Mouse (Mus musculus) G1E (cell line): ENCODE measurements around the gene Nudt1. TPM values are rescaled to one million over a fixed set of nuclear protein-coding genes. Genes with fewer than 3 reads are reported as not detected.
A peak's percentile ranks its signal among the peaks of the same experiment; 100 is the strongest.

Experiments used
- ATAC-seq: 2 replicates; pipeline ENCODE4 v1.8.0; 2016; ENCODE audit warnings: mild to moderate bottlenecking; ENCODE audit not compliant: insufficient number of reproducible peaks, poor library complexity, low FRiP score, severe bottlenecking; ENCODE audit errors: extremely low read depth
- DNase-seq: peaks from one replicate; pipeline ENCODE4 v3.0.0; 2012; ENCODE audit warnings: low spot score
- H3K27me3 ChIP-seq: 2 replicates; pipeline ENCODE4 v1.6.1; 2012; ENCODE audit warnings: mild to moderate bottlenecking, low read length, inconsistent platforms; ENCODE audit not compliant: insufficient read depth
- H3K36me3 ChIP-seq: replicated peaks from 2 replicates; pipeline ENCODE3; 2012; ENCODE audit warnings: mild to moderate bottlenecking, inconsistent platforms
- H3K4me1 ChIP-seq: 2 replicates; pipeline ENCODE4 v1.6.1; 2012; ENCODE audit warnings: low read depth, low read length, inconsistent platforms, mixed read lengths; ENCODE audit not compliant: insufficient read depth
- H3K4me3 ChIP-seq: 2 replicates; pipeline ENCODE4 v1.5.1; 2012; ENCODE audit warnings: low read depth, mild to moderate bottlenecking, inconsistent platforms, low read length, moderate library complexity, mixed read lengths
- H3K9me3 ChIP-seq: replicated peaks from 2 replicates; pipeline ENCODE4 v1.6.1; 2012; ENCODE audit warnings: inconsistent platforms
- CTCF ChIP-seq: IDR thresholded peaks from 2 replicates; pipeline ENCODE4 v1.5.1; 2012; ENCODE audit warnings: low read depth, low read length, inconsistent platforms, mixed read lengths
- GATA1 ChIP-seq: IDR thresholded peaks from 2 replicates; pipeline ENCODE4 v1.6.1; 2012; ENCODE audit warnings: borderline replicate concordance, low read length, inconsistent platforms, mixed read lengths
- GATA2 ChIP-seq: IDR thresholded peaks from 2 replicates; pipeline ENCODE4 v1.6.1; 2012; ENCODE audit warnings: low read depth, low read length, inconsistent platforms, borderline replicate concordance
- POLR2AphosphoS5 ChIP-seq: IDR thresholded peaks from 2 replicates; pipeline ENCODE4 v1.6.1; 2012; ENCODE audit warnings: low read depth, low read length, inconsistent platforms; ENCODE audit not compliant: insufficient replicate concordance
- TAL1 ChIP-seq: conservative IDR thresholded peaks from 2 replicates; pipeline ENCODE4 v1.6.1; 2012; ENCODE audit warnings: low read depth, low read length, inconsistent platforms, mixed read lengths
- polyA plus RNA-seq: library from polyadenylated mRNA; stranded (reverse); fragments of >175 nt; gene quantifications from 2 replicates; pipeline ENCODE4 v1.2.3, GENCODE M21; 2012
- total RNA-seq, 2 experiments: library from RNA; stranded (forward) in 1 of 2; stranded (reverse) in 1 of 2; fragments of 200-1000 nt in 1 of 2; fragments of >200 nt in 1 of 2; fragmentation: Nextera tagmentation in 1 of 2; gene quantifications; 2 replicates each; pipeline ENCODE4 v1.2.3; 2014 to 2017

Nudt1 gene
- total and polyA plus RNA-seq, 3 experiments: 6.2 to 30.1 (median 13.1) TPM

DNA sequence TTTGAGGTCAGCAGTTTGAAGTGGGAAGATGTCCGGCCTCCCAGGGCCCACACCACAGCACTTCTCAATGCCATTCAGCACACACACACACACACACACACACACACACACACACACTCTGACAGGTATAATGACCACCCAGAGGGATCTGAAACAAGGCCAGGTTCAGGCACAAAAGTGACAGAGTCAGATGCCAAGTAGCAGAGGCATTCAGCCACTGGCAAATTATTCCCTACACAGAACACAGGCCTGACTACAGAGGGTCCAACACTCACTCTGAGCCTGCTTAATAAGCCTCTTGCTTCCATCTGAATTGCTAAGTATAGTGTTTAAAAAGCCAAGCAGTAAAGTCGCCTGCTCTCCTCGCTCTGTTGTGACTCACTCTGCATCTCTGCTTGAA lies 33.2 kb upstream of the Nudt1 start:
- no peaks in the 10 kb centered on the region for H3K9me3 ChIP-seq
- TF ChIP-seq CTCF (no peak), GATA2 (no peak), POLR2AphosphoS5 (no peak), GATA1 (no peak), TAL1 (no peak)
- H3K4me3 ChIP-seq: no peak overlapping the region
- no peaks in the 10 kb centered on the region for H3K4me1 ChIP-seq
- no peaks in the 10 kb centered on the region for H3K27me3 ChIP-seq
- ATAC-seq: no peak
- DNase-seq: no peak
- H3K36me3 ChIP-seq: peaks cover 97% of the 10 kb centered on the region

DNA sequence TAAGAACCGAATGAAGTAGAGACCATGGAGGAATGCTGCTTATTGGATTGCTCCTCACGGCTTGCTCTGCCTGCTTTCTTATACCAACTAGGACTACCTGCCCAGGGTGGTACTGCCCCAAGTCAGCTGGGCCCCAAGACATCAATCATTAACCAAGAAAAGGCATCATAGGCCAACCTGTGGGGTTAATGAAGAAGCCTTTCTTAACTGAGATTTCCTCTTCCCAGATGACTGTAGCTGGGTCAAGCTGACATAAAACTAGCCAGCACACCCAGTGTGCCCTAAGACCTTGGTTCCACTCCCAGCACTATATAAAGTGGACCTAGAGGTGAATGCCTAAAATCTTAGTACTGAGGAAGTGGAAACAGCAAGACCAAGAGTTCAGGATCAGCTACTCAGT lies 32.3 kb upstream of the Nudt1 start:
- peaks cover 96% of the 10 kb centered on the region for H3K36me3 ChIP-seq

GRCm38 (mm10) chr5:140292152-140292551 lies 29.3 kb upstream of the Nudt1 start:
- H3K36me3 ChIP-seq: peaks cover 94% of the 10 kb centered on the region
- no peak for ATAC-seq

More for the DNA sequence above, 32.3 kb upstream of the Nudt1 start:
- no peak overlapping the region for H3K4me3 ChIP-seq
- no peak for TF ChIP-seq GATA1
- no peak for TF ChIP-seq POLR2AphosphoS5
- no peak for TF ChIP-seq GATA2
- no peak for TF ChIP-seq CTCF
- TF ChIP-seq TAL1: no peak
- no peaks in the 10 kb centered on the region for H3K27me3 ChIP-seq
- ATAC-seq: no peak
- no peak for DNase-seq
- H3K4me1 ChIP-seq: no peaks in the 10 kb centered on the region
- H3K9me3 ChIP-seq: no peaks in the 10 kb centered on the region

GRCm38 (mm10) chr5:140298291-140298690 lies 23.2 kb upstream of the Nudt1 start:
- no peaks in the 10 kb centered on the region for H3K27me3 ChIP-seq
- H3K4me1 ChIP-seq: no peaks in the 10 kb centered on the region
- no peaks in the 10 kb centered on the region for H3K9me3 ChIP-seq
- no peak overlapping the region for H3K4me3 ChIP-seq
- no peak for TF ChIP-seq GATA1
- no peak for TF ChIP-seq POLR2AphosphoS5
- no peak for TF ChIP-seq TAL1
- no peak for TF ChIP-seq GATA2
- TF ChIP-seq CTCF: no peak
- peaks cover 88% of the 10 kb centered on the region for H3K36me3 ChIP-seq
- ATAC-seq: no peak
- no peak for DNase-seq

More at GRCm38 (mm10) chr5:140292152-140292551, 29.3 kb upstream of the Nudt1 start:
- TF ChIP-seq TAL1: no peak
- TF ChIP-seq CTCF: no peak; the same call in 1 of the 2 replicates
- H3K4me1 ChIP-seq: no peaks in the 10 kb centered on the region
- no peaks in the 10 kb centered on the region for H3K9me3 ChIP-seq
- DNase-seq: peak; percentile 14
- no peak overlapping the region for H3K4me3 ChIP-seq
- H3K27me3 ChIP-seq: no peaks in the 10 kb centered on the region

GRCm38 (mm10) chr5:140306016-140306415 lies 15.4 kb upstream of the Nudt1 start:
- H3K4me3 ChIP-seq: no peak overlapping the region
- no peak for ATAC-seq
- TF ChIP-seq GATA1: no peak
- TF ChIP-seq CTCF: no peak
- TF ChIP-seq GATA2: no peak
- TF ChIP-seq POLR2AphosphoS5: no peak
- TF ChIP-seq TAL1: no peak
- DNase-seq: no peak
- no peaks in the 10 kb centered on the region for H3K27me3 ChIP-seq
- H3K4me1 ChIP-seq: no peaks in the 10 kb centered on the region
- H3K9me3 ChIP-seq: no peaks in the 10 kb centered on the region
- peaks cover 95% of the 10 kb centered on the region for H3K36me3 ChIP-seq

DNA sequence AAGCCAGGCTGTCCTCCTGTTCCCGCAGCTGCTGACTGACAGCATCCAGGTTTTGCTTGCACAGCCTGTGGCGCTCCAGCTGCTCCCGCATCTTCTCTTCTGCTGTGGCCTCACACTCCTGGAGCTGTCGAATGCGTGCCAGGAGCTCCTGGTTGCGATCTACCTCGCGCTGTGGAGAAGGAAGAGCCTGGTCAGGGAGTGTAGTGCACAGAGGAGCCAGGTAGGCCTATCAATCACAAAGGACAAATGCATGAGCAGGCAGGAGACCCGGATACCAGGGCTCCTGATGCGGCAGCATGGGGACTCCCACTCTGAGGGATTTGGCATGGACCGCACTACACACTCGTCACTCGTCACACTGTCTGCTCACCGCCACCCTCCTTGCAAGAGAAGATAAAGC lies 13.9 kb upstream of the Nudt1 start:
- Histone ChIP-seq H3K4me3 (no peak overlapping the region), H3K4me1 (no peaks in the 10 kb centered on the region), H3K27me3 (no peaks in the 10 kb centered on the region), H3K9me3 (no peaks in the 10 kb centered on the region), H3K36me3 (peaks cover 98% of the 10 kb centered on the region)
- TF ChIP-seq GATA2: no peak
- TF ChIP-seq GATA1: no peak
- TF ChIP-seq TAL1: no peak
- no peak for TF ChIP-seq POLR2AphosphoS5
- TF ChIP-seq CTCF: no peak
- DNase-seq (no peak), ATAC-seq (no peak)

GRCm38 (mm10) chr5:140316716-140317115 lies 4.7 kb upstream of the Nudt1 start:
- ATAC-seq (no peak), DNase-seq (no peak)
- TF ChIP-seq TAL1: no peak
- TF ChIP-seq POLR2AphosphoS5: no peak
- no peak for TF ChIP-seq GATA1
- no peak for TF ChIP-seq GATA2
- TF ChIP-seq CTCF: no peak
- no peaks in the 10 kb centered on the region for H3K27me3 ChIP-seq
- H3K4me3 ChIP-seq: no peak overlapping the region
- peaks cover 81% of the 10 kb centered on the region for H3K36me3 ChIP-seq
- H3K4me1 ChIP-seq: peaks cover 37% of the 10 kb centered on the region
- H3K9me3 ChIP-seq: no peaks in the 10 kb centered on the region
